Mouse (Mus musculus) monocyte, adult 2 months (primary cell): ENCODE results near the gene Drd4.

Experiments used
- DNase-seq, 2 experiments: peaks; one replicate each; pipeline ENCODE4 v3.0.0; 2022; ENCODE audit warnings: low spot score in 2 of 2, low read depth in 1 of 2

The Drd4 gene

DNA sequence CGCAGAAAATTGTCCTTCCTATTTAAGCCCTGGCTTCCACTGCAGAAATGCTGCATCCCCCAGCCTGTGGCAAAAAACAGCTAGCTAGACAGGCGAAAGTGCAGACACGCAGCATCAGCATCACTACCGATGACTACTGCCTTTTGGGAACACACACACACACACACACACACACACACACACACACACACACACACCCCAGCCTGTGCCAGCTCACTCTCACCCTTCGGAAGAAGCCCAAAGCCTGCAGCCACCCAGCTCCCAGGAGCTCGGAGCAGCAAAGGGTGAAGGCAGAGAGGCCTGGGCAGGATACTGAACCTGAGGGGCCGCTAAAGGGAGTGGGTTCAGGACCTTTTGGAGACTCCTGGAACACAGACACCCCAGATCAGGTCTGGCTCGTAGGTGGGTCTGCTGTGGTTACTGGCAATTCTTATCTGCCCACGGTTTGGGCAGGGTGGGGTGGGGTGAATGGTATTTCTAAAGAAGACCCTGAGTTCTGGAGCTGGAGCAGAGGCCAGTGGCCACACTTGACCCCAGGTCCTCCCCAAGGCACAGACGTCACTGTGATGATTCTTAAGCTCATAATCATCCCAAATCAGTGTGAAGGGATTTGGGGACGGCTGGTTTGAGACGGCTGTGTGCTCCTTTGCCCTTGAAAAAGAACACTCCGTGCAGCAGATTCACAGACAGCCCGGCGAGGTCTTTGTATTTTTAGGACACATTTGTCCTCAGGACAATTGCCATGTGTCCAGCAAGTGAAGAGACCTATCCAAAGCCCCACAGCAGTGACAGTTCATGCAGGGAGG, 980 bp downstream of the Drd4 start:
- DNase-seq: no peak

DNA sequence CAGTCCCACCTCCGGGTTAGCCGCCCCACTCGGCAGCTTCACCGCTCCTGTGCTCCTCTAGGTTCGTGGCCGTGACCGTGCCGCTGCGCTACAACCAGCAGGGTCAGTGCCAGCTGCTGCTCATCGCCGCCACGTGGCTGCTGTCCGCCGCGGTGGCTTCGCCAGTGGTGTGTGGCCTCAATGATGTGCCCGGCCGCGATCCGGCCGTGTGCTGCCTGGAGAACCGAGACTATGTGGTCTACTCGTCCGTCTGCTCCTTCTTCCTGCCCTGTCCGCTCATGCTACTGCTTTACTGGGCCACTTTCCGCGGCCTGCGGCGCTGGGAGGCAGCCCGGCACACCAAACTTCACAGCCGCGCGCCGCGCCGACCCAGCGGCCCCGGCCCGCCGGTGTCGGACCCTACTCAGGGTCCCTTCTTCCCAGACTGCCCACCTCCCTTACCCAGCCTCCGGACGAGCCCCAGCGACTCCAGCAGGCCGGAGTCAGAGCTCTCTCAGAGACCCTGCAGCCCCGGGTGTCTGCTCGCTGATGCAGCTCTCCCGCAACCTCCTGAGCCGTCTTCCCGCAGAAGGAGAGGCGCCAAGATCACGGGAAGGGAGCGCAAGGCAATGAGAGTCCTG, 2.2 kb downstream of the Drd4 start:
- no peak for DNase-seq

DNA sequence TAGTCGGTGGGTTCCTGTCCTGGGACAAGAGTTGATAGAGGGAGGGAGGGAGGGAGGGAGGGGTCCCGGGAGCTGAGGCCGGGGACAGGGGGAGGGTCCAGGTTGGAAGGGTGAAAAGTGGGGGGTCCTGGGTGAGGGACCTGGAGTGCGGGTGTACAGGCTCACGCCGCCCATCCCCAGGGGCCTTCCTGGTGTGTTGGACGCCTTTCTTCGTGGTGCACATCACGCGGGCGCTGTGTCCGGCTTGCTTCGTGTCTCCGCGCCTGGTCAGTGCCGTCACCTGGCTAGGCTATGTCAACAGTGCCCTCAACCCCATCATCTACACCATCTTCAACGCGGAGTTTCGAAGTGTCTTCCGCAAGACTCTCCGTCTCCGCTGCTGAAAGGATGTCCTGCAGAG, 2.7 kb downstream of the Drd4 start:
- no peak for DNase-seq

DNA sequence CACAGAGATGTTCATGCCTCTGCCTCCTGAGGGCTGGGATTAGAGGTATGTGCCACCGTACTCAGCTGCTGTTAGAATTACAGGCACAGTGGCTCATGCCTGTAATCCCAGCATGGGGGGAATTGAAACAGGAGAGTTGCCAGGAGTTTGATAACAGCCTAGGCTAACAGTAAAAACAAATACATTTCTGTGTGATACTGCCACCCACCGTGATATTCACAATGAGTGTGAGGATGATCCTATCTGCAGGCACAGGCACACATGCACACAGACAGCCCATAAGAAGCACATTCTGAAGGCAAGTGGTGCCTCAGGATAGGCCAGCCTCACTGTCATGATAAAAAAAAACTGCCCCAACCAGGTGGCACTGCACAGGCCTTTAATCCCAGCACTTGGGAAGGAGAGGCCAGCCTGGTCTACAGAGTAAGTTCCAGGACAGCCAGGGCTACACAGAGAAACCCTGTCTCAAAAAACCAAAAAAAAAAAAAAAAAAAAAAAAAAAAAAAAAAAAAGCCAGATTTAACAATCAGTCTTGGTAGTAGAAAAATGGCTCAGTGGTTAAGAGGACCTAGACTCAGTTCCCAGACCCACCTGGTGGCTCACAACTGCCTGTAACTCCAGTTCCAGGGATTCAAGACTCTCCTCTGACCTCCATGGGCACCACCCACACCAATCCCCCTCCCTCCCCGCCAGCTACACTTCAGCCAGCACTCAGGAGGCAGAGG, 6.3 kb downstream of the Drd4 start:
- no peak for DNase-seq

DNA sequence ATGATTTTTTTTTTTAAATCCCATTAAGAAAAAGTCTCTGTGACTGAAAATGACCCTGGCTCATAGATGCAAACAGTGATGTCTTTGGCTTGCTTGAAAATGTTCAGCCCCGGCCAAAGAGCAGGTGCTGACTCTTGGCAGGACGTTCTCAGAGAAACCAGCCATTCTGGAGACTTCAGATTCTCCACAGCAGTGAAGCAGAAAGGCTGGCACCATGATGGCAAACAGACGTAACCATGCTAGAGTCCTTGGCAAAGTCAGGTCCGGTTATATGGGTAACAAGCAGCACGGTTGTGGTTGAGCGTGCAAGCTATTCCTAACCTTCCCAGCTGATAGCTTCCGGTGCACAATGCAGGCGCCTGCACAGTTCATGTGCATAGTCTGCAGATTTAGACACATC, 7.4 kb downstream of the Drd4 start:
- no peak for DNase-seq

DNA sequence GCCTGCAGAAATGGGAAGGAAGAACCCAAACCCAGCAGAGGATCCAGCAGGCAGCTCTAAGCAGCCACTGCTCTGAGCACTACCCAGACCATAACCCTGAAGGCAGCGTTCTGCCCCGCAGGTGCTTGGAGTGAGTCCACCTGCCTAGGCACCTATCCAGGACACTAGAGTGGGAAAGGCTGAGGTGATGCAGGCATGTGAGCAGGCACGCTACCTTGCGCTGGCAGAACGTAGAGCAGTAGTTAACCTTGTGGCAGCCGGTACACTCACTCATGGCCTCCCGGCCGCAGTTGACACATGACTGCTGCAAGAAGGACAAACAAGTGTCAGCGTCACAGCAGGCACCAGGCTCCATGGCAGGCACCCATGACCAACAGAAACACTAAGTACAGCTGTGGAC, 9.6 kb downstream of the Drd4 start:
- no peak for DNase-seq

DNA sequence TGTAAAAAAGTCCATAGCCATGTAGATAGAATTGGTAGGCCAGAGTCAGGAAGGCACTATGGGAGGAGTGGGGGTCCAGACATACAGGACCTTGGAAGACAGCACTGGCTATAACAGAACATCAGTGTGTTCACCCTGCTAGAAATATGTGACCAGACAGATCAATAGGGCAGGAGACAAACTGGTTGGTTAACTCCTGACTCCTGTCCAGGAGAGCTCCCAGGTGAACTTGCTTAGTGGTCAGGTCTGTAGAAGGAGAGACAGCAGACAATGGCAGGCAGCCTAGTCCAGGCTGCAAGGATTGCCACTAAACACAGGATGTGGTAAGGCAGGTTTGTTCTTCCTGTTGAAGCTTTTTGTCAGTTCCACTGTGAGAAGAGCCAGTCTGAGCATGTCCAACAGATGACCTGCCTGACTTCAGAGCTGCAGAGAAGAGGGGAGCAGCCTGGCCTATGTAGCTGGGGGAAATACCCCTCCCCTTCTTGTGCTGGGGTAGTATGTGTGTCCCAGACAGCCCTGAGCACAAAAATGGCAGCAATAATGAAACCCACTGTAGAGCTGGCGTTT, 11.0 kb downstream of the Drd4 start:
- DNase-seq: no peak

DNA sequence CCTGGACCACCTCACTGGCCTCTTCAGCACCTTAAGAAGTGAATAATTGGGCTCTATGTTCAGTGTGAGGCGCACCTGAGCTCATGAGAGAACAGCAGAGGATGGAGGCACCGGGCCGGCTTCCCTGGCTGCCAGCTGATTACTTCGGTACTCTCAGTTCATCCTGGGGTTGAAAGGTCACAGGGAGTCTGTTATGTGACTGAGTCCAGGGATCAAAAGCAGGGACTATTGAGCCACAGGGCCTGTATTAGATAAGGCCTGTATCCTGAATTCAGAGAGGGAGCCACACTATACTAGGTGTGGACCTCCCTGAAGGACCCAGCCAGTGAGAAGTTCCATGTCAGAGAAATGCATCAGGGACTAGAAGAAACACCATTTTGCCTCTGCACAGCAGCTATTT, 12.7 kb downstream of the Drd4 start:
- no peak for DNase-seq

DNA sequence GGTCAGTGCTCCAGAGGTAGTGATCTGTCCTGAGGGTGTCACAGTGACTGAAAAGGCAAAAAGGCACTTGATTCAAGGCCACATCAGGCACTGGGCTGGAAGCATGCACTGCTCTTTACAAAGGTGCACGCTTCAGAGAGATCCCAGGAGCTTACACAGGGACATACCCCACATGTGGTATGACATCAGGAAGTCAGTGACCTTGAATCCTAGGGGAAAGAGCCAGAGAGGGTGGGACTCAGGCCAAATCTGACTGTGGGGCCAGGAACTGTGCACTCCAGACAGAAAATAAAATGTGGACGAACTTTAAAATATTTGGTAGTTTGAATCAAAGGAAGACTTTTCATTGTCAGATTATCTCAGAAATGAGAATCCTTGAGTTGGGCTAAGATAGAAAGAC, 22.6 kb downstream of the Drd4 start:
- no peak for DNase-seq

DNA sequence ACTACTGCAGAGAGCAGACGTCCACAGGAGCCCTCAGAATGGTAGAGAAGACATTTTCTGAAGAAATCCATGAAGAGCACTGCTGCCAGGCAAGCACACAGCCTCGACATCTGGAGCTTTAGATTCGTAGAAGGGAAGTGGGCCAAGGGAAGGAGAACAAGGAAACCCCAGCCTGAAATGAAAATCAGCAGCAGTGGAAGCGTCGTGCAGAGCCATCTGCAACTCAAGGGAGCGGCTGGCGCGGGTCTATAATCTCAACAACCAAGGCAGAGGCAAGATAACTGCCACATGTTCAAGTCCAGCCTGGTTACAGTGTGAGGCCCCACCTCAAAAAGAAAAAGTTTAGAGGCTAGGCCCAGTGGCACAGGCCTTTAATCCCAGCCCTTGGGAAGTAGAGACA, 23.3 kb downstream of the Drd4 start:
- DNase-seq: no peak

DNA sequence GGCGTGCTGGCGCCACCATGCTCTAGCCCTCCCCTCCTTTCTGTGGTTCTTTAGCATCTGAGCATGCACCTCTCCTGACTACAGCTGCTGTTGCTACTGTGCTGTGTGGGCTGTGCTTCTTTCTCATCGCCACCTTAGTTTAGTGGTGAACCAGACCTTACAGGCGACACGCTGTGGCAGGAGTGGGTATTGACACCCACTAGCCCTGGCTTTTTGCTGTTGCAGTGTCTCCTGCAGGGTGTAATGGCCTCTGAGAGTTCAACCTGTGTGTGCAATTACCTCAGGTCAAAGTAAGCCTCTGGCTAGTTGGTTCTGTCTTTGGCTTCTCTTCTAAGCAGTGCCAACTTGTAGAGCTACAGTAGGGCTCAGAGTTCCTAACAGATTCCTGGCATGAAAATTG, 24.2 kb downstream of the Drd4 start:
- peak in 1 of 2 experiments; percentile 32 for DNase-seq

DNA sequence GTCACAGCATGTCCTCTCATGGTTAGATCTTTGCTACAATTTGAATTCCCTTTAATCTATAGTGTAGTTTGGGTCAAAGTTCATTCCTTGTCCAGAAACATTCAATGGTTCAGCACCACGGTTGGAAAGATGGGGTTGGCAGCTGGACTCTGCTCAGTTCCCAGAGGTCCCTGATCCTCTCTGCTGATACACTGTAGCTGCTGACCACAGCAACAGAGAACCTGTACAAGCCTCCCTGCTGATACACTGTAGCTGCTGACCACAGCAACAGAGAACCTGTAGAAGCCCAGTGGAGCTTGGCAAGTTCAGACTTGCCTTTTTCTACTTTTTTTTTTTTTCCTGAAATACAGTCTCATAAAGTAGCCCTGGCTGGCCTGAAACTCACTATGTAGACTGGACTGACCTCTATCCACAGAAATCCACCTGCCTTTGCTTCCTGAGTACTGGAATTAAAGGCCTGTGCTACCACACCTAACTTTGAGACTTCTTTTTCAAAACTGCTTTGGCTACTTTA, 25.9 kb downstream of the Drd4 start:
- DNase-seq: no peak

DNA sequence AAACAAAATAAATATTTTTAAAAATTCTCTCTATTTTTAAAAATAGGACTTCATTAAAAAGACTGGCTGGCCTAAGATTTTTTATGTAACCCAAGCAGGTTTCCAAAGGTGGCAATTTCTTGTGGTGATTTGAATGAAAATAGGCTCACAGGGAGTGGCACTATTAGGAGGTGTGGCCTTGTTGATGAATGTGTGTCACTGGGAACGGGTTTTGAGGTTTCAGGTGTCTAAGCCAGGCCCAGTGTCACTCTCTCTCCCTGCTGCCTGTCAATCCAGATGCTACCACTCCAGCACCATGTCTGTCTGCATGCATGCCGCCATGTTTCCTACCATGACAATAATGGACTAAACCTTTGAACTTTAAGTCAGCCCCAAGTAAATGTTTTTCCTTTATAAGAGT, 27.6 kb downstream of the Drd4 start:
- no peak for DNase-seq

DNA sequence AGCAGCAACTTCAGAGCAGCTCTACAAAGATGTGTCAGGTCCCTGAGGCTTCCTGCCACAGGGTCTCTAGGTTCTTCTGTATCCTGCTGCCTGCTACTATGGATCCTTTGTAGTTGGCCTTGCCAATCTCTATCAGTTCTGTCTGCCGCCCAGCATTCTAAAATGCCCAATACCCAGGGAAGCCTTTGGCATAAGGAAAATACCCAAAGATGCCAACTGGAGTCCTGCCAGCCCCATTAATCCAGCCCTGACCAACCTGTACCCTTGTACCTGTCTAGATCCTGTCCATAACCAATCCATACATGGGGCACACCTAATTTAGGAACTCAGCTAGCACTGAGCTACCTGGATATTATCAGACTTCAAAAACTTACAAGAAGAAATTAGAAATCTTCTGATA, 32.9 kb downstream of the Drd4 start:
- DNase-seq: no peak

DNA sequence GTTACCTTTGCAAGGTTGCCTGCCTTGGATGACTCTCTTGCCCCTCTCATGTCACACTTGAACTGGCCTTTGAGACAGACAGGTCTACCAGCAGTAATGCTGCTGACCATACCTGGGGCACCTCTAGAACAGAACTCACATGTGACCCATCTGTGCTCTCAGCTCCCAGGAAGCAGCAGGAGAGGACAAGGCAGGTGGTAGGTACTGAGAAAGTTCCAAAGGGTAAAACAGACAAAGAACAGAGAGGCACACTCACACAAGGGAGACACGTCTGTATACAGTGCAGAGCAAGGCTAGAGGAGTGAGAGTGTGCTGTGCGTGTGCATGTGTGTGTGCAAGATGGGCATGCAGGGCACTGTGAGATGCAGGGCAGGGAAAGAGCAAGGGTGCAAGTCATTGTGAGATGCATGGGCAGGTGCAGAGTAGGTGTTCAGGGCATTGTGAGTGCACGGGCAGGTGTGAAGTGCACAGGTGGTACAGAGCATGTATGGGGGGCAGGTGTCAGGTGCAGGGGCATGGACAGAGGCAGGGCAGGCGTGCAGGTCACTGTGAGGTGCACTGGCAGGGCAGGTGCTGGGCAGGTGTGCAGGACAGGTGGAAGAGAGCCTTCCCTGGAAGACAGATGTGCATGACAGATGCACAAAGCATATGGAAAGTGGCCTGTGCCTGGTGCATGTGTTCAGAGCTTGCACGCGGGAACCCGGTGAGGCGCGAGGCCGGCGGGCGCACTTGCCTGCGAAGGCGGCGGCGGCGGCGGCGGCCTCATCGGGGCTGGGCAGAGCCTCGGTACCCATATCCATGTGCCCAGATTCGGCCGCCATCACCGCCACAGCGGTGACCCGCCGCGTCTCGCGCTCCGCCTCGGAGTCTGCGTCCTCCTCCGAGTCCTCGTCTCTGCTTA, 35.0 kb downstream of the Drd4 start:
- DNase-seq: peak in 1 of 2 experiments; percentile 10

DNA sequence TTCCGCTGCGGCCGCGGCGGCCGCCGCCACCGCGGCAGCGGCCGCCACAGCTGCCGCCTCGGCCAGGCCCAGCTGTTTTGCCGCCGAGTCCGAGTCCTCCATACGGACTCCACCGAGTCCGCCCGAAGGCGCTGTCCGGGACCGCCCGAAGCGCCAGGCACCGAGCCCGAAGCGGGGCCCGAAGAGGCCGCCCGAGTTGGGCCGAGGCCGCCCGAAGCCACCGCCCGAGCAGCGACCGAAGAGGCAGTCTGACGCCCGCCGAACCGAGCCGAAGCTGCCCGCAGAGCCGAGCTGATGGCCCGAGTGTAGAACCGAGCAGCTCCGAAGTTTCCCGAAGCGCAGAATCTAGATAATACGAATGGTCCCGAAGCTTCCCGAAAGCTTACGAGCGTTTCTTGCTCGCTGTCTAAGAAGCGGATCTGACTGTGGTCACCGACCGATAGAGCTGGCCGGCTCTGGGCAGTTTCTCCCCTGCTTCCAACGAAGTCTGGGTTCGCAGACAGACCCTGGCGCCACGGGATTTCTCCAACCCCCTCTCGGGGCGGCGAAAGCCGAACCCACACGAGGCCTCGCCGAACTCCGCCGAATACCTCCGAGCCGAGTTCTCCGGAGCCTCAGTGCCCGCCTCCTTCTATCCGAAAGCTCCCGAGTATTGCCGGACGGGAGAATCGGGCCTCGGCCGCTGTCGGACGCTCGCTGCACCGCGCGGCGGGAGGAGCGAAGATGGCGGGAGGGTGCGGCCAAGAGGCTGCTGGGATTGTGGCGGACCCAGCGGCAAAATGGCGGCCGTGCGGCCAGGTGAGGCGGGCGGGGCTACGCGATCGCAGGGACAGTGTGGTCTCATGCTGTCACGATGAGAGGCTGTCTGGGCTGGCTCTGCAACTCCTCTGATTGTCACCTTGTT, 35.9 kb downstream of the Drd4 start, which contains the start of the genes Deaf1 and Tmem80:
Gene Deaf1 (minus strand): TSS at position 222 of the 904 bp plus-strand sequence.
Gene Tmem80 (plus strand): TSS at position 271 of the 904 bp plus-strand sequence.
- DNase-seq: peak; percentile 96 to 97

DNA sequence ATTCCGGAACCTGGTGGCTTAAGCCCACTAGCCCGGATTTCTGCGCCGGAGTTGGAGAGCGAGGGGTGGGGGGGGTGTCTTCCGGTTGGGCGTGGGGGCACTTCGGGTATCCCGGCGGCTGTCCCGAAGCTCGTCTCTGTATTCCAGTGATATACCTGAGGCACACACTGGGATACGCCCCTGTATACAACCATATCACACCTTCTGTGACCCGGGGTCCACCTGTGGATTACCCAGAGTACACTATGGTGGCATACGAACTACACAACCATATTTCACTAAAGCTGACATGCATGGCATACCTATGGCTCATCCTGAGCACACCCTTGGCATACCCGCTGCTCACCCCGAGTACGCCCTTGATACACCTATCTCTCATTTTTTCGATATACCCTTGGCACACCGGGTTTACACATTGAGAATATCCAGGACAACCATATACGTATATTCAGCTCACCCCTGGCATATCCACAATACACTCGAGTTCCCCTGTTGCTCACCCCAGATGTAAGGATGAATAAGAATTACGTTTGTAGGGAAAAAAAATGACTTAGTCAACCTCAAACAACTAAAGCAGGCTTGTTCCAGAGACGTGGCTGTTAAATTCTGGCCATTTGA, 36.7 kb downstream of the Drd4 start:
- no peak for DNase-seq

DNA sequence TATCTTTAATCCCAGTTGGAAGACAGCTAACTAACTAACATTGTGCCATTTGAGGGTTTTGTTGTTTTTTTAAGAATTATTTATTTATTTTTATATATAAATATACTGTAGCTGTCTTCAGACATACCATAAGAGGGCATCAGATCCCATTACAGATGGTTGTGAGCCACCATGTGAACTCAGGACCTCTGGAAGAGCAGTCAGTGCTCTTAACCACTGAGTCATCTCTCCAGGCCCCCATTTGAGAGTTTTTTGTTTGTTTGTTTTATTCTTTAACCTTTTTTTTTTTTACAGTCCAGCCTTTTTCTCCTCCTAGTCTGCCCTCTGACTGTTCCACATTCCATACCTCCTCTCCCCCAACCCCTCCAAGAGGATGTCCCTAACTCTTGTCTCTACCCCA, 38.9 kb downstream of the Drd4 start:
- no peak for DNase-seq

DNA sequence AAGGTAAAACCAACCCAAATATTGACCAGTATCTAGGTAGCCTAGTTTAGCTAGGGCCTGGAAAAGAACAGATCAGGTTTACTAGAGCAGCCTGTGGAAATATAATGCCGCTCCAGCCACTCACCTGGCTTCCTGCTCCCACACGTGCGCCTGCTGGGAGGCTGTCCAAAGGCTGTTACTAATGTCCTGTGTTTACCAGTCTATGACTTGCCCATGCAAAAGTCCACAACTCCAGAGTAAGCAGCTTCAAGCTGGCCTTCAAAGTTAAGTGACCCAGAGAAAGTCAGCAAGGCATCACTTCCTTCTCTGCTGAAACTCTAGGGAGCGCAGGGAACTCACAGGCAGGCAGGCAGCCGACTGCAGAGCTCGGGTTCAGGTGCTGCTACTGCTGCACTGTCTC, 40.2 kb downstream of the Drd4 start:
- DNase-seq: no peak
